Mouse (Mus musculus): ENCODE results near the gene Nup85. TPM values are rescaled to one million over a fixed set of nuclear protein-coding genes. Genes with fewer than 3 reads are reported as not detected.
A peak's percentile ranks its signal among the peaks of the same experiment; 100 is the strongest.

The Nup85 gene
- total RNA-seq, 2 experiments from 2014 or later = 20.9 to 22.3 TPM

DNA sequence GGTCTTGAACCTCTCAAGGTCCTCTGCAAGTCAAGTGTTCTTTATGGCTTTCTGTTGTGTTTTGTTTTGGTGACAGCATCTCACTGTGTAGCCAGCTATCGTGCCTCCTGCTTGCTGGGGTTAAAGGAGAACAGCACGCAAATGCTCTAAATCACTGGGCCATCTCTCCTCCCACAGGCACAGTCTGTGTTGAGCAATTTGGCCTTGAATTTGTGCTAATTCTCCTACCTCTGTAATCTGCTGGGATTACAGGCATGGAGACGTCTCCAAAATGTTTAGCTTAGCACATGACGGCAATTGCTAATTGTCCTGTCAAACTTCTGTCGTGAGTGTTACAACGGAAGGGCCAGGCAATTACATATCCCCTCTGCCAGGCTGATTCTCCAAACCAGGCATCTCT, 46.9 kb downstream of the Nup85 start:
- DNase-seq = no peak
- intact Hi-C loops (cut with DNase I) = no loop called here

DNA sequence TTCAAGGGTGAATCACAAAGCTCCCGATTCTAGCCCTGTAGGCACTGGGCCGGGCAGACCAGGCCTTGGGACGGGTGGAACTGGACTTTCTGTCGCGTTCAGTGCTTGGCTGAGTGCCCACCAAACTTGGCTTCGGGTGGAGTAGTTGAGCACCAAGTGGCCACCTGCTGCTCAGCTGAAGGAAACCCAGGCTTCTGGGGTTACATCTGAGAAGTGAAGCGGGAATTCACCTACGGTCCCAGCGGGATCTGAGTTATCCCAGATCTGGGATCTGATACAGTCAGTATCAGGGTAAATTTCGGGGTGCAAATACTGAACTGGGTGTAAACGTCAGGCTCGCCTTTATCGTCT, 47.8 kb downstream of the Nup85 start:
- intact Hi-C loops (cut with DNase I) = no loop called here
- peak; percentile 83 to 90 for DNase-seq

GRCm38 (mm10) chr11:115612410-115613137, 48.3 kb downstream of the Nup85 start, which contains the start of gene Mif4gd:
TSS of gene Mif4gd (minus strand) at chr11:115612969.
- peak; percentile 91 to 95 for DNase-seq
- intact Hi-C loops (cut with DNase I) = no loop called here

DNA sequence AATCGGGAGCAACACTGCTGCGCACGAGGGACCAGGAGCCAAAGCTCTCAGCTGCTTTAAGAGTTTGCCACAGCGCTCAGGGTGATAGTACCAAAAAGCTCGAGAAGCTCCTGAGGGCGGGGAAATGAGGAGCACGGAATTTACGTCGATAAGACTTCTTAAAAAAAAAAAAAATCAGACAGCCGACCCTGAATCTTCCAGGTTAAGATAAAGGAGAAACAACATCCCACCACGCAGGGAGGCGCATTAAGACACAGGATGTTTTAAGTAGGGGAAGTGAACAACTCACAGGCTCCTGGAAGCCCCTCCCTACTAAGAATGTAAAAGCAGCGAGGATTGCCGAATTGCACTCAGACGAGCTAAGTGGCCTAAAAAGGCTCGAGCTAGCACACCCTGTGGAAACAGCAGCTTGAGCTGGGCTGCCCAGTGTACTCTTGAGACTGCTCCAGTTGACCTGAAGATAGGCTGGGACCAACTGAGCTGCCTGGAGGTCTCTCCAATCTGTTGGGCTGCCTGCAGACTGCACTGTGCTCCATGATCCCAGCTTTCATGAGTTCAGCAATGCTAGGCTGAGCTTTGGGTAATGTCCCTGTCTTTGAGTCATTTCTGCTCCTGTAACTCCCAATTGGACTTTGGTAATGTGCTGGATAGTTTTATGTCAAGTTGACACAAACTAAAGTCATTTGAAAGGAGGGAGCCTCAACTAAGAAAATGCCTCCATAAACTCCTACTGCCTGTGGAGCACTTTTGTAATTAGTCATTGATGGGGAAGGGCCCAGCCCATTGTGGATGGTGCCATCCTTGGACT, 49.1 kb downstream of the Nup85 start:
- peak in 1 of 2 experiments; percentile 38 for DNase-seq
- intact Hi-C loops (cut with DNase I) = no loop called here

GRCm38 (mm10) chr11:115614346-115615107, 50.3 kb downstream of the Nup85 start:
- intact Hi-C loops (cut with DNase I) = no loop called here
- DNase-seq = no peak

GRCm38 (mm10) chr11:115615108-115615825, 51.0 kb downstream of the Nup85 start:
- DNase-seq = peak; percentile 39 to 54
- intact Hi-C loops (cut with DNase I) = no loop called here

- intact Hi-C loops (cut with DNase I) = no loop called here
- DNase-seq = peak in 1 of 2 experiments; percentile 29
Observed at GRCm38 (mm10) chr11:115615875-115616274, 51.6 kb downstream of the Nup85 start.

DNA sequence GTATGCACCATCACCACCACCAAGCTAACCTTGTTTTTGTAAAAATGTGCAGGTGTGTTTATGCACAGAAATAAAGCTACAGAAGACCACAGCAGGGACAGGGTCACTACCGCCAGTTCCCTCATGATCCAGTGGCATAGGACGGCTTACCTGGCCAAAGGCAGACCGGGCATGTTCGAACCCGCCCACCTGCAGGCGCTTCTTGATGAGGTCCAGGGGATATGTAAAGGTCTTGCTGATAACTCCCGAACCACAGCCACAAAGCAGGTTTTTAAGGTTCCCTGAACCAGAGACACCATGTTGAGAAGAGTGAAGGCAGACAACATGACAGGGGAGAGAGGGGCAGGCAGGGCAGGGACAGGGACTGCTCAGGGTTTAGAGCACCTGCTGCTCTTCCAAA, 52.1 kb downstream of the Nup85 start:
- DNase-seq = no peak
- intact Hi-C loops (cut with DNase I) = no loop called here

DNA sequence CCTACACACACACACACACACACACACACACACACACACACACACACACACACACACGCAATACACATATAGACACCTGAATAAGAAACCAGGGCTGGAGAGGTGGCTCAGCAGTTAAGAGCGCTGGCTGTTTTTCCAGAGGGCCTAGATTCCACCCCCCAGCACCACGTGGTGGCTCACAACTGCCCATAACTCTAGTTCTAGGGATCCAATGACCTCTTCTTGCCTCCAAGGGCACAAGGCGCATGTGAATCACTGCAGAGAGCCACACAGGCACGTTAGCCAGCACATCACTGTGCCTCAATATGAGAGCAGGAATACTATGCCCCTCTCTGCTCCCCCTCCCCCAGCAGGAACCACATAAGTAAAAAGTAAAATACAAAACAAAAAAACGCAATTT, 52.7 kb downstream of the Nup85 start:
- no peak for DNase-seq
- intact Hi-C loops (cut with DNase I) = no loop called here

DNA sequence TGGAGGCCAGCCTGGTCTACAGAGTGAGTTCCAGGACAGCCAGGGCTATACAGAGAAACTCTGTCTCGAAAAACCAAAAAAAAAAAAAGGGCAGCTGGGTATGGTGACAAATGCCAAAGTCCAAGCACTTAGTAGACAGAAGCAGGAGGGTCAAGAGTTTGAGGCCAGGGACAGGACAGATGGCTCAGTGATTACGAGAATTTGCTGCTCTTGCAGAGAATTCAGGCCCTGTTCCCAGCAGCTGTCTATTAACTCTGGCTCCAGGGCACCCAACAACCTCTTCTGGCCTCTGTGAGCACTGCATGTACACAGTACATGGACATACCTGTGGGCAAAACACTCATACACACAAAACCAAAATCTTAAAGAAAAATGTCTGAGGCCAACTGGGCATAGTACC, 53.8 kb downstream of the Nup85 start:
- intact Hi-C loops (cut with DNase I) = no loop called here
- DNase-seq = no peak

DNA sequence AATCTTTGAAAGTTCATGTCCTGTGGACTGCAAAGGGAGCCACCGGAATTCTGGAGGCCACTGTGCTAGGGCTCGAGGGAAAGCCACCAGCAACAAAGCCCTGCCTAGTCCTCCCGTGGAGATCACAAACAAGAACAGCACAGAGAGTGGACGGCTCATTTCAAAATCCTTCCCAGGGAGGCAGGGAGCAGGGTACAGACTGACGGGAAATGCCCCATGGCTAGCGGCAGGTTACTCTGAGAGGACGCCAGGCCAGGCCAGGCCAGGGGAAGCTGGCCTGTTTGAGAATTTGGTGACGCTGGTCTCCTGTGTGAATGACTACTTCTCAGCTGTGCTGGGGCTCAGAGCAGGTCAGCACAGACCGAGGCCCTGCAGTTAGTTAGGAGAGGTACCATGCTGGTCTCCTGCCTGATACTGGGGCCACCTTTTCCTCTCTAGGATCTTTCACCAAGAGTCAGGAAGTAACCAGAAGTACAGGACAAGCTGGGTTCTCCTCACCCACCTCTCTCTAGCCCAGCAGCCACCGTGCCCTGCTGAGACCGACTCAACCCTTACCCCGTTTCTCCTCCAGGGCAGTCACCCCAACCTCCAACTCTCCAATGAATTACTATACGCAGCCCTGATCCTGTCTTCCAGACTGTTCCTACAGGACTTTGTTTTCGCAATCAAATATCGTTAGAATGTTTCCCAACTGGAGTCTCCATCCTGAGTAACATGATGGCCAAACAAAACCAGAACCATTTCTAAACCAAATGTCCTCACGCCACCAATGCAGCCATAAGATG, 54.7 kb downstream of the Nup85 start:
- intact Hi-C loops (cut with DNase I) = no loop called here
- DNase-seq = no peak

- intact Hi-C loops (cut with DNase I) = no loop called here
- no peak for DNase-seq
Observed at GRCm38 (mm10) chr11:115619949-115620348, 55.7 kb downstream of the Nup85 start.

DNA sequence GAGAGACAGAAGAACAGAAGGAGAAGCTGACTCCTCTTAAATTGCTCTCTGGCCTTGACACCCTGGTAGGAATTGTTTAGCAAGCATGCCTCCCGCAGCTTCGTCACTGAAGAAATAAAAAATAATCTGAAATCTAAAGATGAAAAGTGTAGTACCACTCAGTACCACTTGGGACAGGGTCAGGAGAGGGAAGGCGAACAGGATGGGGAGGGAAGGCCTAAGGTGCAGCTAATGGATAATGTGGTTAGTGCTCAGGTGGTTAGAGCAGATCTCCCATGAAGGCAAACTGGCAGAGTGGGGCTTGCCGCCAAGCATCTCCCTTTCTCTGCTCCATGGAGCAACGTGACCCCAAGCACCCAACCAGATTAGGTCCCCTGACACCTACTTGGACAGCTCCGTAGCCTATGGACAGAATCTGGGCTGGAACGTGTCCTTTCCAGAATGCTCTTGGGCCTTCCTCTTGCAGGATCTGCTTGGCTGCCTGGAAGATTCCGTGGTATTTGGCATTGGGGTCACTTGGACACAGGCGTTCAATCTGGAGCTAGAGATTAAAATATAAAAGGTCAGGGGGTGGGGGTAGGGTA, 59.3 kb downstream of the Nup85 start:
- DNase-seq = no peak
- intact Hi-C loops (cut with DNase I) = no loop called here

GRCm38 (mm10) chr11:115625877-115626276, 61.6 kb downstream of the Nup85 start:
- peak in 1 of 2 experiments; percentile 46 for DNase-seq
- intact Hi-C loops (cut with DNase I) = no loop called here

DNA sequence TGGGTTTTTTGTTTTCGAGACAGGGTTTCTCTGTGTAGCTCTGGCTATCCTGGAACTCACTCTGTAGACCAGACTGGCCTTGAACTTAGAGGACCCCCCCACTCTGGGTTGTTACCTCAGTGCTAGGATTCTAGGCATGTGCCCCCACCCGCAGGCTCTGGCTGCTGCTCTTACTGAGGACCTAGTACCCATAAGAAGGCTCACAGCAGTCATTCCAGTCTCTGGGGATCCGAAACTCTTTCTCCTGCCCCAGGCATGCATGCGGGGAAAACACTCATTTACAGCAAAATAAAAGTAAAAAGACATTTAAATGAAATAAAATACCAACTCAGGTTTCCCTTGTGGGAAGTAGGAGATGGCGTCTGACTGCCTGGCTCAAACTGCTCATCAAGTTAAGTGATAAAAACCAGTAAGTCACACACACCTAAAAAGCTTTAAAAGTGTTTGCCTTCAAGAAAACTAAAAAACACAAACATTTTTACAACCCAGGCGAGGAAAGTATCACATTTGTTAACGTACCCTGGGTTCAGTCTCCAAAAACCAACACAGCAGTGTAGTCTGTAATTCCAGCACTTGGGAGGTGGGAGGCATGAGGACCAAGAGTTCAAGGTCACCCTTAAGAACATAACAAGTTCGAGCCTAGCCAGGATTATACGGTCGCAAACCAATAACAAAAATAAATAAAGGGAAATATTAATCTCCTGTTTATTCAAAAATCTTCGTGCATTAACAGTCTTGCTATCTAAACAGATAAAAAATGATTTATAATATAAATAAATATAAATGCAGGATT, 62.8 kb downstream of the Nup85 start:
- no peak for DNase-seq
- intact Hi-C loops (cut with DNase I) = no loop called here

GRCm38 (mm10) chr11:115627705-115628464, 63.7 kb downstream of the Nup85 start, which contains the start of gene Slc25a19:
TSS of gene Slc25a19 (minus strand) at chr11:115628295.
- DNase-seq = peak; percentile 98
- intact Hi-C loops (cut with DNase I) = no loop called here

GRCm38 (mm10) chr11:115628465-115629101, 64.3 kb downstream of the Nup85 start:
- DNase-seq = no peak
- intact Hi-C loops (cut with DNase I) = no loop called here
